Mouse (Mus musculus) layer of hippocampus, adult 8-10 months (tissue): ENCODE measurements around the gene Fam205c. TPM values are rescaled to one million over a fixed set of nuclear protein-coding genes. Genes with fewer than 3 reads are reported as not detected.
"Not testable (repeated sequence)": the region's sequence is repeated elsewhere in the genome, so short reads cannot be mapped to it uniquely, and the experiment has no call there.

ENCODE experiments used
- DNase-seq, 2 experiments: peaks; one replicate each; pipeline ENCODE4 v3.0.0; 2022; ENCODE audit warnings: low spot score in 2 of 2
- total RNA-seq, 4 experiments: library from RNA; stranded (reverse); gene quantifications; 2 replicates each; pipeline ENCODE4 v1.2.4; 2022

Gene Fam205c
- total RNA-seq, 4 experiments from 2014 or later, result 0.50 to 0.52 TPM; not detected in 2

DNA sequence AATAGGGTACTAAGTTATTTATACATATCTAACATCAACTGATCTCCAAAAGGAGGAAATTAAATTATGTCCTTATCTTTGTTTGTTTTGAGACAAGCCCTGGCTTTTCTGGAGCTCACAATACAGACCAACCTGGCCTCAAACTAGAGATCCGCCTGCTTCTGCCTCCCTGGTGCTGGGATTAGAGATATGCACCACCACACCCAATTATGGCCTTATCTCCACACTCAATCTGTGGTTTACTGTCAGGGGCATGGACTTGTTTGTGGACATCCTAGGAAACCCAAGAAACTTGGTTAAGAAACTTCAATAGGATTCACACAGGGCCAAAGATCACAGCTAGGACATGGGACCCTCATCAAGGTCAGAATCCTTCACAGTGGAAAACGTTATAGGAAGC, 3.6 kb upstream of the Fam205c start:
- DNase-seq, result no peak

DNA sequence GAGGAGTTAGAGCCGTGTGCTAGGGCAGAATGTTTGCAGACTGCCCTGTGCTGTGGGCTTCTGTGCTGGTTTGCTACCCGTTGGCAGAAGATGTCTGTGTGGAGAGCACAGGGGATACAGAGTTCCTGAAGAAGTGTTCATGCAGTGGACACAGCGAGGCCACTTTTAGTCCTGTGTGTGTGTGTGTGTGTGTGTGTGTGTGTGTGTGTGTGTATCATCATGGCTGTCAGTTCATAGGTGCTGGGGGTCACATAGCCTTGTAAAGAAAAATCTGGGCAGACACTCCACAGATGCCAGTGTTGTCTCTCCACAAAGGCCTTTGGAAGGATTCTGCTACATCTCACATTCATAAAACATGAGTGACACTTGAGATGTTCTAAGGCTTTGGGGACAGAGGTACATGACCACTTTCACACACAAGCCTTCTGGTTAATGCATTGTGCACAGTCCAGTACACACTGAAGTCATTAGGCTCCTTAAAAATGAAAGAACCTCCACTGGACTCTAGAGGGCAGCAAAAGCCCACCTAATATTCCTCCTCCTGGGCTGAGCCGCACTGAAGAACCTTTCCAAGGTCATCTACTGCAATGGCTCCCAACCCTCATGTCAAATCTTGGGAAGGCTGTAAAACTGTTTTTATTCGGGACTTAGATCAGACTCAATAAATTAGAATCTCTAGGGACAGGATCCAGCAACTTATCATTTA, 2.7 kb upstream of the Fam205c start:
- DNase-seq, result peak in 1 of 2 experiments; percentile 58

DNA sequence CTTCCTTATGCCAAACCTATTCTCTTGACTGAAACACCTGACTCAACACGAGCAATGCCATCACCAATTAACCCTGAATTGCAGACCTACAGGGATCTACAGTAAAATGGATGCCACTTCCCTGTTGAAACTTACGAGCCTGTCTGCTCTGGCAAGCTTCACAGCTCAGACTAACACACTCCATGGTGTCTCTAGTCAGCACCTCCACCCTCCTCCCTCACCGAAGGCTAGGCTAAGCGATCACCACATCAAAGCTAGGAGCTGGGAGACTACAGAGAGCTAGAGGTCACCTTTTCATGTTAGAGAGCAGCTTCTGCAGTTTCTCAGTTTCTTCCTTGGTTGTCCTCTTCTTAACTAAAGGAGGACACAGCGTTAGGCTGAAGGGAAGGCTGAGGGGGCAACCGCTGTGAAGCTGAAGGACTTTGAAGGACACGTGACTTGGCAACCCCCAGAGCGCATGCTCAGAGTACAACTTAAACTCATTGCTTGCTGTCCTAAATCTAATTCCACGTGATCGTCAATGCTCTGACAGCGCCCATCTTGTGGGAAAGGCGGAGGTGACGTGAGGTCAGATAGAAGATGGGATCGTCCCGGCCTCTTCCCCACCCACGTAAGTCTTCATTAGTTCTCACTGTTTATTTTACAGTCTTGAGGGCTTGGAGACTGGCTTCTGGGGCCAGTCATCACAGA, 1.1 kb downstream of the Fam205c start:
- no peak for DNase-seq

- no peak for DNase-seq
Observed at GRCm38 (mm10) chr4:42872151-42872550, 1.9 kb downstream of the Fam205c start.

DNA sequence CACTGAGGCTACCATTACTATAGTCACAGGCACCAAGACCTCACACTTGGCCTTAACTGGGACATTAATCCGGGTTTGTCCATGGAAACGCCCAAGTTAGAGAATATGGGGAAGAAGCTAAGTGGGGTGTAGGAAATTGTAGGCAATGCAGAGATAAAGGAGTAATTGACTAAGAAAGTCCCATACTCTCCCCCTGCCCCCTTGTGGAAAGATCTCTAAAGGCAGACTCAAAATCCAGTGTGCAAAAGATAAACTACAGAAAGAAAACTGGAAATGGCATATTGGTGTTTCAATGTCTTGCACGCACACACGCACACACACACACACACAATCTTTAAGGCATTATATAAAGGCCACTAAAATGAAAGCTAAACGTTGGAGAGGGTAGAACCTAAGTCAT, 3.3 kb downstream of the Fam205c start:
- no peak for DNase-seq

- no peak for DNase-seq
Observed at GRCm38 (mm10) chr4:42868193-42868592, 5.8 kb downstream of the Fam205c start.

- no peak for DNase-seq
Observed at GRCm38 (mm10) chr4:42867390-42867789, 6.6 kb downstream of the Fam205c start.

- not testable (repeated sequence) for DNase-seq
Observed at GRCm38 (mm10) chr4:42863487-42863886, 10.5 kb downstream of the Fam205c start.

DNA sequence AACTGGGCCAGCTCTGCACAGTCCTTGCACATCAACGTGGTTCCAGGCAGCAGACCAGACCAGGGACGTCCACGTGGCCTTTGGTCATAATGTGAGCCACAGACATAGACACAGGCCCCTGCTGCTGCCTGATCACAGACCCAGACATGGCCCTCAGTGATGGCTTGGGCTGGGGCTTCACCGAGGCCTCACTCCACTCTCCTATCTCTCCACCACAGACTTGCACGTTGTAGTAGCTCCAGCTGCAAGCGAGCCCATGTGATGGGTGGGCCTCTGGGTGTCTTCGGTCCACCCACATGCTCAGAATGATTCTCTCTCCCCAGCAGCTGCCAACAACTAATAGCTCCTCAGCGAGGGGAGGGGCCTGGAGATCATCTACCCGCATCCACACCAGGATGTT, 13.6 kb downstream of the Fam205c start:
- not testable (repeated sequence) for DNase-seq

DNA sequence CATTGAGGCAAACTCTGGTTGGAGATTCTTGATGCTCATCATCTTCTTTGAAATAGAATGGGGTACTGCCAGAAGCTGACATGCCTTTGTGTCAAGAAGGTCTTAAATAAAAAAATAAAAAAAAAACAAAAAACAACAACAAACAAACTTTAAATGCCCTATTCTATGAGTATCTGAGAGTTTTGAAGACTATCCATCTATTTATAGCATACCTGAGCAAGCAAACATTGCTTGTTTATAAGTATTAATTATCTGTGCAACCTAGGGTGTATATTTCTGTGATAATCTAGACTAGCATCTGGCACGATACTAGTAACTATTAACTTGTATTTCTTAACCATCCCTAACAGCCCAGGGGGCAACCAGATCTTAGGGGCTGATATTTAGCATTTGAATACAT, 17.4 kb downstream of the Fam205c start, which contains the start of gene Gm12394:
Gm12394 (minus strand) TSS at position 101 of the 400 bp plus-strand sequence.
- not testable (repeated sequence) for DNase-seq

GRCm38 (mm10) chr4:42853788-42854187, 20.2 kb downstream of the Fam205c start, which contains the start of gene Fam205a1:
Fam205a1 (minus strand) TSS chr4:42853888.
- not testable (repeated sequence) for DNase-seq

Other genes with a start within 250 kb of the Fam205c start
- 10 to 100 TPM; 10.1 to 14.7 (median 12.6) TPM for gene Gm2564, start 244.5 kb downstream of the Fam205c start, total RNA-seq
- gene Ccl27b, start 219.0 kb downstream of the Fam205c start, total RNA-seq, result 1 to 10 TPM in 1 of 4 experiments, not detected in 3; 1.8 TPM
- gene Il11ra2, start 212.3 kb downstream of the Fam205c start, total RNA-seq, result not detected
- gene 4930578G10Rik, start 138.7 kb downstream of the Fam205c start, total RNA-seq, result 1 to 10 TPM in 2 of 4 experiments, under 1 TPM in 2; 0.77 to 1.9 (median 1.00) TPM
- 1 to 10 TPM in 2 of 4 experiments, not detected in 2; 1.3 TPM for gene Ccl19, start 117.7 kb downstream of the Fam205c start, total RNA-seq
- not detected for gene Ccl21a, start 100.2 kb downstream of the Fam205c start, total RNA-seq
- gene Fam205a1, start 20.3 kb downstream of the Fam205c start, total RNA-seq, result not detected
- gene Gm12394, start 17.5 kb downstream of the Fam205c start, total RNA-seq, result 1 to 10 TPM in 2 of 4 experiments, under 1 TPM in 2; 0.91 to 1.2 (median 1.1) TPM
- gene Phf24, start 42.4 kb upstream of the Fam205c start, total RNA-seq, result 100 to 1,000 TPM; 148 to 179 (median 158) TPM
- gene Dnajb5, start 75.6 kb upstream of the Fam205c start, total RNA-seq, result 100 to 1,000 TPM; 162 to 202 (median 187) TPM
- gene 1700022I11Rik, start 95.4 kb upstream of the Fam205c start, total RNA-seq, result not detected
- gene Vcp, start 126.3 kb upstream of the Fam205c start, total RNA-seq, result 100 to 1,000 TPM; 174 to 191 (median 185) TPM
- gene Fancg, start 136.3 kb upstream of the Fam205c start, total RNA-seq, result 10 to 100 TPM; 14.0 to 17.1 (median 15.5) TPM
- 10 to 100 TPM; 24.1 to 37.2 (median 28.9) TPM for gene Pigo, start 151.6 kb upstream of the Fam205c start, total RNA-seq
- gene Stoml2, start 157.5 kb upstream of the Fam205c start, total RNA-seq, result 100 to 1,000 TPM in 2 of 4 experiments, 10 to 100 TPM in 2; 97.9 to 106 (median 100) TPM
- 10 to 100 TPM; 39.8 to 46.0 (median 42.9) TPM for gene Fam214b, start 172.0 kb upstream of the Fam205c start, total RNA-seq
- gene Unc13b, start 184.7 kb upstream of the Fam205c start, total RNA-seq, result 10 to 100 TPM; 38.3 to 56.8 (median 44.9) TPM